Mouse (Mus musculus): Measurements from ENCODE around the gene Atg10. TPM values are rescaled to one million over a fixed set of nuclear protein-coding genes. Genes with fewer than 3 reads are reported as not detected.

Gene Atg10
- polyA plus RNA-seq, 1 experiment from 2014 or later: 16.2 TPM

DNA sequence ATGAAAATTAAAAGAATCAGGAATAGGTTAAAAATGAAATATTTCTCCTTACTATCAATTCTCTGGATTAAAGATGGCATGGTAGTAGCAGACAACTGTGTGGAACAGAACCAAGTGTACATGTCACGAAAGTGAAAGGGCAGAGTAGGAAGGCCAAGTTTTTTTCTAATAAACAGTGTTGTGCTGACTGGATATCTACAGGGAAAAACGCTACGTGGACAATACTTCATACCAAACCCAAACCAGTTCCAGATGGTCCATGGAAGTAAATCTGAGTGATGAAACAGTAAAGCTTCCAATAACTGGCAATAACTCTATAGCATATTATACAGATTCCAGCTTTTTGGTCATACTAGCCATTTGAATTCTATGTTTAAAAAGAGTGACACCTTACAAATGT is 235.5 kb downstream of the Atg10 start:
- Histone ChIP-seq H3K27me3 (ENCODE audit: control insufficient read depth, insufficient read depth, low read length) (no peaks in the 10 kb centered on the region), H3K9ac (ENCODE audit: low read length) (no peak overlapping the region), H3K4me3 (ENCODE audit: low read depth, low read length) (no peak overlapping the region), H3K27ac (replicated peaks) (no peak overlapping the region), H3K36me3 (ENCODE audit: control insufficient read depth, insufficient read depth, low read length) (no peaks in the 10 kb centered on the region), H3K4me2 (replicated peaks; ENCODE audit: low read depth) (no peak overlapping the region), H3K9me3 (ENCODE audit: control insufficient read depth, low read length) (no peaks in the 10 kb centered on the region), H3K4me1 (replicated peaks; ENCODE audit: control insufficient read depth, insufficient read depth) (no peaks in the 10 kb centered on the region)
- no peak for ATAC-seq (ENCODE audit: low FRiP score, low TSS enrichment)
- no peak for DNase-seq (ENCODE audit: low spot score)
- no peak for TF ChIP-seq CTCF (IDR thresholded peaks at IDR 0.05; ENCODE audit: low read depth)
- no peak for TF ChIP-seq EP300 (optimal IDR thresholded peaks at IDR 0.05)
- 70% methylated on average over 3 of the region's 3 CpGs for WGBS

- no peak for TF ChIP-seq EP300 (optimal IDR thresholded peaks at IDR 0.05)
- TF ChIP-seq CTCF (IDR thresholded peaks at IDR 0.05; ENCODE audit: low read depth): no peak
- DNase-seq (ENCODE audit: low spot score) (no peak), ATAC-seq (ENCODE audit: low FRiP score, low TSS enrichment) (no peak)
- H3K9me3 ChIP-seq (ENCODE audit: control insufficient read depth, low read length): no peaks in the 10 kb centered on the region
- H3K27ac ChIP-seq (replicated peaks): no peak overlapping the region
- no peaks in the 10 kb centered on the region for H3K27me3 ChIP-seq (ENCODE audit: control insufficient read depth, insufficient read depth, low read length)
- no peaks in the 10 kb centered on the region for H3K36me3 ChIP-seq (ENCODE audit: control insufficient read depth, insufficient read depth, low read length)
- 76% methylated on average over 3 of the region's 3 CpGs for WGBS
- H3K4me2 ChIP-seq (replicated peaks; ENCODE audit: low read depth): no peak overlapping the region
- H3K4me1 ChIP-seq (replicated peaks; ENCODE audit: control insufficient read depth, insufficient read depth): no peaks in the 10 kb centered on the region
- no peak overlapping the region for H3K9ac ChIP-seq (ENCODE audit: low read length)
- H3K4me3 ChIP-seq (ENCODE audit: low read depth, low read length): no peak overlapping the region
Observed at GRCm38 (mm10) chr13:90985417-90985816, 238.4 kb downstream of the Atg10 start.

GRCm38 (mm10) chr13:90984073-90984472 is 239.7 kb downstream of the Atg10 start:
- no peaks in the 10 kb centered on the region for H3K27me3 ChIP-seq (ENCODE audit: control insufficient read depth, insufficient read depth, low read length)
- WGBS: 81% methylated on average over 2 of the region's 2 CpGs
- no peak overlapping the region for H3K27ac ChIP-seq (replicated peaks)
- no peak overlapping the region for H3K4me2 ChIP-seq (replicated peaks; ENCODE audit: low read depth)
- H3K36me3 ChIP-seq (ENCODE audit: control insufficient read depth, insufficient read depth, low read length): no peaks in the 10 kb centered on the region
- no peak overlapping the region for H3K9ac ChIP-seq (ENCODE audit: low read length)
- H3K4me3 ChIP-seq (ENCODE audit: low read depth, low read length): no peak overlapping the region
- no peaks in the 10 kb centered on the region for H3K4me1 ChIP-seq (replicated peaks; ENCODE audit: control insufficient read depth, insufficient read depth)
- H3K9me3 ChIP-seq (ENCODE audit: control insufficient read depth, low read length): no peaks in the 10 kb centered on the region
- TF ChIP-seq EP300 (optimal IDR thresholded peaks at IDR 0.05) (no peak), CTCF (IDR thresholded peaks at IDR 0.05; ENCODE audit: low read depth) (no peak)
- no peak for DNase-seq (ENCODE audit: low spot score)
- ATAC-seq (ENCODE audit: low FRiP score, low TSS enrichment): no peak

DNA sequence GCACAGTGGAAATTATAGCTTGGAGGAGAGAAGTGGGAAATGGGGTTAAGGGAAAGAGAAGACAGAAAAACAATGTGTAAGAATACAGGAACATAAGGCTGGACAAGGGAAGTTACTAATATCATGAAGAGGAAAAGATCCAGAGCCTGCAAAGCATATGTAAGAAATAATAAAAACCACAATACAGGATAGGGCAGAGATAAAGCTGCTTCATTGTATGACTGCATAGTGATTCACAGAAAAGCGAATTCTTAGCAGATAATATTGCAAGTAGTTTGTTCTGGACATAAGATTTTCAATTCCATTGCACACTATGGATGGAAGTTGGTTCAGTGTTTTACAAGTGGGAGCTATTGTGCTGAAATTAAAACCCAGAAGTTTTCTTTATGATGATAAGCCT is 242.0 kb downstream of the Atg10 start:
- DNase-seq (ENCODE audit: low spot score) (no peak), ATAC-seq (ENCODE audit: low FRiP score, low TSS enrichment) (no peak)
- no peaks in the 10 kb centered on the region for H3K4me1 ChIP-seq (replicated peaks; ENCODE audit: control insufficient read depth, insufficient read depth)
- no peak overlapping the region for H3K9ac ChIP-seq (ENCODE audit: low read length)
- H3K36me3 ChIP-seq (ENCODE audit: control insufficient read depth, insufficient read depth, low read length): no peaks in the 10 kb centered on the region
- no peak overlapping the region for H3K27ac ChIP-seq (replicated peaks)
- no peak for TF ChIP-seq CTCF (IDR thresholded peaks at IDR 0.05; ENCODE audit: low read depth)
- no peak for TF ChIP-seq EP300 (optimal IDR thresholded peaks at IDR 0.05)
- no peak overlapping the region for H3K4me2 ChIP-seq (replicated peaks; ENCODE audit: low read depth)
- H3K9me3 ChIP-seq (ENCODE audit: control insufficient read depth, low read length): no peaks in the 10 kb centered on the region
- H3K27me3 ChIP-seq (ENCODE audit: control insufficient read depth, insufficient read depth, low read length): no peaks in the 10 kb centered on the region
- H3K4me3 ChIP-seq (ENCODE audit: low read depth, low read length): no peak overlapping the region
- WGBS: 89% methylated on average over 1 of the region's 1 CpGs

DNA sequence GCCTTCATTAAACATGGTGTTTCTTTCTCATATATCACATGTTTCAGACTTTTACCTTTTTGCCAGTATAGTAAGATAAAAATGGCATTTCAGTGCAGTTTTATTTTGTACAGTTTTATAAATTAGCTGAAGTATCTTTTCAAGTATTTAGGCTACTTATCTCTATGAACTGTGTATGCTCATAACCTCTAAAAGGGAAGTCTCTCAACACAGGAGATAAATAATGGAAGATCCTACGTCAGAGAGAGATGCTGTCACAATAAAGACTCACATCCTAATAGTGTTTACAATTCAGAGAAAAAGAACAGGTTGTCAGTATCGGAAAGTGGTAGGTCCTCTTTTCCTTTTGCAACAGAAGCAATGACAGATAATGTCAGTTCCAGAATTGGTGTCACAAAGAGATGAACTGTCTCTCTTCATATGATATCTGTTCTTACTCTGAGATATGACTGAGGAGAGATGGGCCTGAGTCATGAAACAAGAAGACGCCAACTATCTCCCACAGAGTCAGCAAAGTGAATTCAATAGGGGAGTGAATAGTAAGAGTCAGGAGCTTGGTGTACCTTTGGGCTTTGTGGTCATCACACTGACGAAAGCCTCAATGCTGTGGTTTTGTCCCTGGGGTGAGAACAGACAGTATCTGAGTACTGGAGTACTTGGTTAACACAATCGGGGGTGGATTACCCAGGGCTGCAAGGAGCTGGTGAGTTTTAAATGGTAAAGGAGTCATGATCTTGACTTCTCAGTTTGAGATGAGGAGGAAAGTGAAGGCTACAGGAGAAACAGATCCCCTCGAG is 242.7 kb downstream of the Atg10 start:
- Histone ChIP-seq H3K4me3 (ENCODE audit: low read depth, low read length) (no peak overlapping the region), H3K27ac (replicated peaks) (no peak overlapping the region), H3K27me3 (ENCODE audit: control insufficient read depth, insufficient read depth, low read length) (no peaks in the 10 kb centered on the region), H3K36me3 (ENCODE audit: control insufficient read depth, insufficient read depth, low read length) (no peaks in the 10 kb centered on the region), H3K4me2 (replicated peaks; ENCODE audit: low read depth) (no peak overlapping the region), H3K9ac (ENCODE audit: low read length) (no peak overlapping the region), H3K9me3 (ENCODE audit: control insufficient read depth, low read length) (no peaks in the 10 kb centered on the region), H3K4me1 (replicated peaks; ENCODE audit: control insufficient read depth, insufficient read depth) (no peaks in the 10 kb centered on the region)
- no peak for TF ChIP-seq CTCF (IDR thresholded peaks at IDR 0.05; ENCODE audit: low read depth)
- no peak for TF ChIP-seq EP300 (optimal IDR thresholded peaks at IDR 0.05)
- ATAC-seq (ENCODE audit: low FRiP score, low TSS enrichment) (no peak), DNase-seq (ENCODE audit: low spot score) (no peak)
- 77% methylated on average over 6 of the region's 6 CpGs for WGBS

DNA sequence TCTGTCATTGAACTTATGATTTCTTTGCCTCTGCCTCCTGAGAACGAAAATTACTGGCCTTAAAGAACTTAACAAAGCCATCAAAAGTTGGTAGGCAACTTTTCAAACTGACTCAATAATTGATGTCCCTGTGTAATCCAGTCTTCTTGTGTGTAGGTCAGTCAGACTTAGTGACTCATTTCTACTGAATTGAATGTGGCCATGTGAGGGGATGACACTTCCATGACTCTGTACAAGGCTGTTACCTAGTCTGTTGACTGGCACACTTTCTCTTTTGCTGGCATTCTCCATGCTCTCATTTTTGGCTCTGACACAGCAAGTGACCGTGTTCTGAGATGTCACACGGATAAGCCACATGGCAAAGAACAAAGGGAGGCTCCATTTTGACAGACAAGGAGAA is 246.7 kb downstream of the Atg10 start:
- Histone ChIP-seq H3K27me3 (ENCODE audit: control insufficient read depth, insufficient read depth, low read length) (no peaks in the 10 kb centered on the region), H3K4me3 (ENCODE audit: low read depth, low read length) (no peak overlapping the region), H3K9ac (ENCODE audit: low read length) (no peak overlapping the region), H3K4me1 (replicated peaks; ENCODE audit: control insufficient read depth, insufficient read depth) (no peaks in the 10 kb centered on the region), H3K4me2 (replicated peaks; ENCODE audit: low read depth) (no peak overlapping the region), H3K36me3 (ENCODE audit: control insufficient read depth, insufficient read depth, low read length) (no peaks in the 10 kb centered on the region), H3K27ac (replicated peaks) (no peak overlapping the region), H3K9me3 (ENCODE audit: control insufficient read depth, low read length) (no peaks in the 10 kb centered on the region)
- ATAC-seq (ENCODE audit: low FRiP score, low TSS enrichment) (no peak), DNase-seq (ENCODE audit: low spot score) (no peak)
- TF ChIP-seq CTCF (IDR thresholded peaks at IDR 0.05; ENCODE audit: low read depth) (no peak), EP300 (optimal IDR thresholded peaks at IDR 0.05) (no peak)
- 77% methylated on average over 3 of the region's 3 CpGs for WGBS

Measured in stomach, postnatal 0 days (tissue).